Mouse (Mus musculus): ENCODE measurements at regions not wholly inside any gene's neighbourhood (a gene's known extent, or its start where the extent isn't known, plus 50 kb on each side); places are given as distances from the start of the nearest gene placed in this dataset.

- Histone ChIP-seq H3K27me3 (ENCODE audit: control insufficient read depth, insufficient read depth, insufficient read length) (no peaks in the 10 kb centered on the region), H3K4me3 (ENCODE audit: insufficient read depth, poor library complexity, severe bottlenecking) (no peak overlapping the region), H3K79me3 (ENCODE audit: low read depth) (no peaks in the 10 kb centered on the region), H3K36me3 (ENCODE audit: control insufficient read depth, insufficient read depth) (no peaks in the 10 kb centered on the region), H3K79me2 (ENCODE audit: control insufficient read depth, insufficient read depth) (no peaks in the 10 kb centered on the region), H3ac (ENCODE audit: control insufficient read depth, insufficient read length, low read depth) (no peak overlapping the region)
- no peak for TF ChIP-seq CEBPB (IDR thresholded peaks at IDR 0.05; ENCODE audit: low read depth)
- TF ChIP-seq FOSL1 (IDR thresholded peaks at IDR 0.05; ENCODE audit: insufficient read depth, low read length, poor library complexity, severe bottlenecking): no peak
- TF ChIP-seq USF1 (IDR thresholded peaks at IDR 0.05; ENCODE audit: low read depth): no peak
- no peak for TF ChIP-seq MYOD1 (IDR thresholded peaks at IDR 0.05; ENCODE audit: control insufficient read depth, insufficient read length, low read depth)
- no peak for TF ChIP-seq MAX (IDR thresholded peaks at IDR 0.05)
- no peak for TF ChIP-seq MYOG (IDR thresholded peaks at IDR 0.05; ENCODE audit: control insufficient read depth, extremely low read depth, insufficient read length)
- no peak for TF ChIP-seq CTCF (IDR thresholded peaks at IDR 0.05; ENCODE audit: control insufficient read depth, insufficient read depth, insufficient read length)
Measured at GRCm38 (mm10) chr7:37375591-37375990, 397.9 kb downstream of the Zfp536 start.

GRCm38 (mm10) chr7:37376207-37376606 lies 397.2 kb downstream of the Zfp536 start:
- Histone ChIP-seq H3ac (ENCODE audit: control insufficient read depth, insufficient read length, low read depth) (no peak overlapping the region), H3K4me3 (ENCODE audit: insufficient read depth, poor library complexity, severe bottlenecking) (no peak overlapping the region), H3K27me3 (ENCODE audit: control insufficient read depth, insufficient read depth, insufficient read length) (no peaks in the 10 kb centered on the region), H3K79me2 (ENCODE audit: control insufficient read depth, insufficient read depth) (no peaks in the 10 kb centered on the region), H3K79me3 (ENCODE audit: low read depth) (no peaks in the 10 kb centered on the region), H3K36me3 (ENCODE audit: control insufficient read depth, insufficient read depth) (no peaks in the 10 kb centered on the region)
- TF ChIP-seq CTCF (IDR thresholded peaks at IDR 0.05; ENCODE audit: control insufficient read depth, insufficient read depth, insufficient read length) (no peak), MYOD1 (IDR thresholded peaks at IDR 0.05; ENCODE audit: control insufficient read depth, insufficient read length, low read depth) (no peak), FOSL1 (IDR thresholded peaks at IDR 0.05; ENCODE audit: insufficient read depth, low read length, poor library complexity, severe bottlenecking) (no peak), CEBPB (IDR thresholded peaks at IDR 0.05; ENCODE audit: low read depth) (no peak), MYOG (IDR thresholded peaks at IDR 0.05; ENCODE audit: control insufficient read depth, extremely low read depth, insufficient read length) (no peak), MAX (IDR thresholded peaks at IDR 0.05) (no peak), USF1 (IDR thresholded peaks at IDR 0.05; ENCODE audit: low read depth) (no peak)

- no peaks in the 10 kb centered on the region for H3K36me3 ChIP-seq (ENCODE audit: control insufficient read depth, insufficient read depth)
- TF ChIP-seq USF1 (IDR thresholded peaks at IDR 0.05; ENCODE audit: low read depth): no peak
- no peak for TF ChIP-seq MYOD1 (IDR thresholded peaks at IDR 0.05; ENCODE audit: control insufficient read depth, insufficient read length, low read depth)
- no peak for TF ChIP-seq CEBPB (IDR thresholded peaks at IDR 0.05; ENCODE audit: low read depth)
- H3K79me2 ChIP-seq (ENCODE audit: control insufficient read depth, insufficient read depth): no peaks in the 10 kb centered on the region
- H3K79me3 ChIP-seq (ENCODE audit: low read depth): no peaks in the 10 kb centered on the region
- H3ac ChIP-seq (ENCODE audit: control insufficient read depth, insufficient read length, low read depth): no peak overlapping the region
- H3K27me3 ChIP-seq (ENCODE audit: control insufficient read depth, insufficient read depth, insufficient read length): no peaks in the 10 kb centered on the region
- no peak overlapping the region for H3K4me3 ChIP-seq (ENCODE audit: insufficient read depth, poor library complexity, severe bottlenecking)
Measured at GRCm38 (mm10) chr7:37377889-37378521, 395.4 kb downstream of the Zfp536 start.

- H3ac ChIP-seq (ENCODE audit: control insufficient read depth, insufficient read length, low read depth): no peak overlapping the region
- no peak for TF ChIP-seq MAX (IDR thresholded peaks at IDR 0.05)
- no peak for TF ChIP-seq USF1 (IDR thresholded peaks at IDR 0.05; ENCODE audit: low read depth)
- no peak for TF ChIP-seq MYOD1 (IDR thresholded peaks at IDR 0.05; ENCODE audit: control insufficient read depth, insufficient read length, low read depth)
- no peak for TF ChIP-seq MYOG (IDR thresholded peaks at IDR 0.05; ENCODE audit: control insufficient read depth, extremely low read depth, insufficient read length)
- no peak for TF ChIP-seq CTCF (IDR thresholded peaks at IDR 0.05; ENCODE audit: control insufficient read depth, insufficient read depth, insufficient read length)
- no peak for TF ChIP-seq CEBPB (IDR thresholded peaks at IDR 0.05; ENCODE audit: low read depth)
- no peak for TF ChIP-seq FOSL1 (IDR thresholded peaks at IDR 0.05; ENCODE audit: insufficient read depth, low read length, poor library complexity, severe bottlenecking)
- no peaks in the 10 kb centered on the region for H3K36me3 ChIP-seq (ENCODE audit: control insufficient read depth, insufficient read depth)
- no peaks in the 10 kb centered on the region for H3K79me3 ChIP-seq (ENCODE audit: low read depth)
- no peak overlapping the region for H3K4me3 ChIP-seq (ENCODE audit: insufficient read depth, poor library complexity, severe bottlenecking)
- H3K79me2 ChIP-seq (ENCODE audit: control insufficient read depth, insufficient read depth): no peaks in the 10 kb centered on the region
- peaks cover 8% of the 10 kb centered on the region for H3K27me3 ChIP-seq (ENCODE audit: control insufficient read depth, insufficient read depth, insufficient read length)
Measured at GRCm38 (mm10) chr7:37387871-37388270, 385.6 kb downstream of the Zfp536 start.

- no peak overlapping the region for H3K4me3 ChIP-seq (ENCODE audit: insufficient read depth, poor library complexity, severe bottlenecking)
- H3K36me3 ChIP-seq (ENCODE audit: control insufficient read depth, insufficient read depth): no peaks in the 10 kb centered on the region
- TF ChIP-seq USF1 (IDR thresholded peaks at IDR 0.05; ENCODE audit: low read depth): no peak
Measured at GRCm38 (mm10) chr7:37388843-37389702, 384.4 kb downstream of the Zfp536 start.

DNA sequence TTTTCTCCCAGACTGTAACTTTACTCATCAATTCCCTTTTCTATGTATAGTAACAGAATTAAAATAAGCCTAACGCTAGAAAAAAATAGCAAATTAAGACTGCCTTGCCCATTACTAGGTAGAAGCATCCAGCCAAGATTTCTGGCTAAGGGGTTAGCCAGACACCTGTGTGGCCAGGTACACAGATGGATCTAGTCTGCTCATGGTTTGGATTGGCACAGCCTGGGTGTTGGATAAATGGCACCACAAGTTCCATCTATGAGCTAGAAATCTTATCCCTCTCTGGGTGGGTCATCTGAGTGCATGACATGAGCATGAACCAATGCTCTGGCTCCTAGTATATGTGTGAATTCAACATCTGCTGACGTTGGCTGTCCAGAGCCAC lies 383.7 kb downstream of the Zfp536 start:
- TF ChIP-seq CTCF (IDR thresholded peaks at IDR 0.05; ENCODE audit: control insufficient read depth, insufficient read depth, insufficient read length): no peak
- Histone ChIP-seq H3K36me3 (ENCODE audit: control insufficient read depth, insufficient read depth) (no peaks in the 10 kb centered on the region), H3K27me3 (ENCODE audit: control insufficient read depth, insufficient read depth, insufficient read length) (peaks cover 8% of the 10 kb centered on the region), H3ac (ENCODE audit: control insufficient read depth, insufficient read length, low read depth) (no peak overlapping the region), H3K79me2 (ENCODE audit: control insufficient read depth, insufficient read depth) (no peaks in the 10 kb centered on the region), H3K79me3 (ENCODE audit: low read depth) (no peaks in the 10 kb centered on the region), H3K4me3 (ENCODE audit: insufficient read depth, poor library complexity, severe bottlenecking) (no peak overlapping the region)

More at GRCm38 (mm10) chr7:37388843-37389702, 384.4 kb downstream of the Zfp536 start:
- Histone ChIP-seq H3ac (ENCODE audit: control insufficient read depth, insufficient read length, low read depth) (no peak overlapping the region), H3K79me2 (ENCODE audit: control insufficient read depth, insufficient read depth) (no peaks in the 10 kb centered on the region), H3K79me3 (ENCODE audit: low read depth) (no peaks in the 10 kb centered on the region), H3K27me3 (ENCODE audit: control insufficient read depth, insufficient read depth, insufficient read length) (peaks cover 8% of the 10 kb centered on the region)
